Mouse (Mus musculus) thymus, adult 2 months (tissue): ENCODE results near the gene Gm10203.

Source experiments
- CTCF ChIP-seq: fragments of 200-500 bp; IDR thresholded peaks from 2 replicates; pipeline ENCODE4 v1.5.1; 2012; ENCODE audit warnings: mild to moderate bottlenecking, control low read depth, low read length, moderate library complexity, borderline replicate concordance; ENCODE audit not compliant: control insufficient read depth, poor library complexity, insufficient read depth; ENCODE audit errors: extremely low read depth
- POLR2A ChIP-seq: fragments of 200-500 bp; IDR thresholded peaks from 2 replicates; pipeline ENCODE4 v1.6.1; 2012; ENCODE audit warnings: mild to moderate bottlenecking, low read length, control low read depth, moderate library complexity; ENCODE audit not compliant: control insufficient read depth, poor library complexity, insufficient read depth; ENCODE audit errors: extremely low read depth

GRCm38 (mm10) chr6:149168436-149168835, 38.5 kb downstream of the Gm10203 start:
- no peak for TF ChIP-seq CTCF
- no peak for TF ChIP-seq POLR2A
